Mouse (Mus musculus) gastrocnemius, postnatal 14 days (tissue): Measurements from ENCODE around the gene Pcnp. TPM values are rescaled to one million over a fixed set of nuclear protein-coding genes. Genes with fewer than 3 reads are reported as not detected.

Experiments used
- DNase-seq: peaks from one replicate; pipeline ENCODE4 v3.0.0; 2021; ENCODE audit warnings: mixed read lengths
- intact Hi-C: fragments of 180-260 bp; cut with DNase I; formaldehyde crosslinking; loops from one replicate; pipeline ENCODE4 v1.15.1; 2025; ENCODE audit warnings: low total_unique reads
- total RNA-seq, 2 experiments: library from RNA; stranded (reverse); gene quantifications; 2 replicates each; pipeline ENCODE4 v1.2.3; 2021

The Pcnp gene
- total RNA-seq, 2 experiments from 2014 or later: 41.6 to 42.7 TPM

- intact Hi-C loops: no loop called here
- no peak for DNase-seq
Measured at GRCm38 (mm10) chr16:56038090-56038489, 8.6 kb upstream of the Pcnp start.

- intact Hi-C loops: no loop called here
- DNase-seq: peak; percentile 94
Measured at GRCm38 (mm10) chr16:56037138-56038010, 7.8 kb upstream of the Pcnp start, which contains the start of gene Trmt10c. TSS of gene Trmt10c (minus strand) at chr16:56037819.

GRCm38 (mm10) chr16:56036501-56036900, 7.0 kb upstream of the Pcnp start:
- intact Hi-C loops: no loop called here
- DNase-seq: no peak

GRCm38 (mm10) chr16:56034566-56034965, 5.0 kb upstream of the Pcnp start:
- intact Hi-C loops: no loop called here
- no peak for DNase-seq

- DNase-seq: peak; percentile 67
- intact Hi-C loops: no loop called here
Measured at GRCm38 (mm10) chr16:56028722-56029551, 602 bp downstream of the Pcnp start.

- DNase-seq: no peak
- intact Hi-C loops: no loop called here
Measured at GRCm38 (mm10) chr16:56027854-56028629, 1.5 kb downstream of the Pcnp start.

GRCm38 (mm10) chr16:56019660-56020059, 9.9 kb downstream of the Pcnp start:
- no peak for DNase-seq
- intact Hi-C loops: no loop called here

GRCm38 (mm10) chr16:56014076-56014475, 15.5 kb downstream of the Pcnp start:
- intact Hi-C loops: no loop called here
- no peak for DNase-seq

- intact Hi-C loops: no loop called here
- no peak for DNase-seq
Measured at GRCm38 (mm10) chr16:56012789-56013743, 16.5 kb downstream of the Pcnp start.

GRCm38 (mm10) chr16:56008862-56009261, 20.7 kb downstream of the Pcnp start:
- intact Hi-C loops: no loop called here
- no peak for DNase-seq

GRCm38 (mm10) chr16:56006798-56007197, 22.7 kb downstream of the Pcnp start:
- intact Hi-C loops: no loop called here
- DNase-seq: no peak

GRCm38 (mm10) chr16:55994235-55994634, 35.3 kb downstream of the Pcnp start:
- no peak for DNase-seq
- intact Hi-C loops: no loop called here

- no peak for DNase-seq
- intact Hi-C loops: no loop called here
Measured at GRCm38 (mm10) chr16:55990311-55990710, 39.2 kb downstream of the Pcnp start.

GRCm38 (mm10) chr16:55986001-55986400, 43.5 kb downstream of the Pcnp start:
- intact Hi-C loops: no loop called here
- DNase-seq: no peak

- DNase-seq: no peak
- intact Hi-C loops: no loop called here
Measured at GRCm38 (mm10) chr16:55974903-55975285, 54.6 kb downstream of the Pcnp start.

GRCm38 (mm10) chr16:55974256-55974902, 55.2 kb downstream of the Pcnp start:
- intact Hi-C loops: no loop called here
- peak; percentile 95 for DNase-seq

- intact Hi-C loops: no loop called here
- peak; percentile 100 for DNase-seq
Measured at GRCm38 (mm10) chr16:55973431-55974255, 55.9 kb downstream of the Pcnp start, which contains the start of gene Zbtb11. TSS of gene Zbtb11 (plus strand) at chr16:55973883.
